Mouse (Mus musculus): ENCODE data around the gene Prkd2.

The Prkd2 gene

GRCm38 (mm10) chr7:16827274-16827673 is 15.4 kb upstream of the Prkd2 start:
- no peak for DNase-seq

- no peak for DNase-seq
Measured at GRCm38 (mm10) chr7:16830449-16830848, 12.3 kb upstream of the Prkd2 start.

DNA sequence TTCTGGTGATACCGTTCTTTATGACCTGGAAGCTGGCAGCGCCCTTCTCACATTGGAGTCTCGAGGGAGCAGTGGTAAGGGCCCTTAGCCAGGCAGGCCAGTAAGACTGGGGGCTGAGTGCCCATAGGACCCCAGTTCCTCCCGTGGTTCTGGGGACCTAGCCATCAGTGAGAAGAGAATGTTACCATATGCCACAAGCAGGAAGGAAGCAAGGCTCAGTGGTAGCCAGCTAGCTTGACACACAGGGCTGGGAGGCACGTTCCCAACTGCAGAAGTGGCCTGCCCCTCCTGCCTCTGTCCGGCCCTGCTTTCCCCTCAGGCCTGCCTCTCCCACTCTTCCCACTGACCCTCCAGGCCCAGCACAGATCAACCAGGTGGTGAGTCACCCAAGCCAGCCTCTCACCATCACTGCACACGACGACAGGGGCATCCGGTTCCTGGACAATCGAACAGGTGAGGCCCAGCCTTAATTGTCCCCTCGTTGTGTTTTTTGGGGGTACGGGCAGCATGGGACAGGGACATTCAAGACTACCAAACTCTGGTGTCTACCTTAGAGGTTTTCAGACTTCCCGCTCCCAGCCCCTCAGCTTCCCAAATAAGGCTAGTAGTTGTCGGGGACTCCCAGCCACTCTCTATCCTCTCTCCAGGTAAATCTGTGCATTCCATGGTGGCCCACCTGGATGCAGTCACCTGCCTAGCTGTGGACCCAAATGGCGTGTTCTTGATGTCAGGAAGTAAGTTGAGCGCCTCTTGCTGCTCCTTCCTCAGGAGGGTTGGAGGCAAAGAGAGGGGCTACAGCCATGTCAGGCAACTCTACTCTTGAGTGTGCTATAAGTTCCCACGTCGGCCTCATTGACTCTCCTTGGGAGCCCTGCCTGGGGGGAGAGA is 4.5 kb upstream of the Prkd2 start:
- no peak for DNase-seq

DNA sequence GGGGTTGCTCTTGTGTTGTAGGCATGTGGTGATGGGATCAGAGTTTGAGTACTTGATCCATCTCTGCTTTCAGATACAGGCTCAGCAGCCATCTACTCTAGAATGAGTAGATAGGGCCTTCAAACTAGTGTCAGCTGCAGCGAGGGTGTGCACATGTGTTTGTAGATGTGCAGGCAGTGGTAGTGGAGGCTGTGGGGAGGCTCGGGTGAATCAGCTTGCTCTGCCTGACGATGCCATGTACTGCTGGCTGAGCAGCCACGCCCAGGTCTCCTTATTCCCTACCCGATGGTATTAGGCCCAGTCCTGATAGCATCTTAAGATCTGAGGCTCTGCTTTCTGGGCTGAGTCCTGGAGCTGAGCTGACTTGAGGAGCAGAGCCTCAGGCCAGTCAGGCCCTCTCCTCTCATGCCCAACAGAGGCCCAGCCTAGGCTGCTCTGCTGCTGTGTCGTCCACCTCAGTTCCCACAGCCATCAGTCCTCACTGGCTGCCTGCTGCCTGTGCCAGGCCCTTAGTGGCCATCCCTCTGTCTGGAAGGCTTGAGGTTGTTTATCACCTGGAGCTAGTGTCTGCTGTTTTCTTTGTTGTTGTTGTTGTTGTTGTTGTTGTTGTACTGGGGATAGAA is 3.8 kb upstream of the Prkd2 start:
- DNase-seq = no peak

DNA sequence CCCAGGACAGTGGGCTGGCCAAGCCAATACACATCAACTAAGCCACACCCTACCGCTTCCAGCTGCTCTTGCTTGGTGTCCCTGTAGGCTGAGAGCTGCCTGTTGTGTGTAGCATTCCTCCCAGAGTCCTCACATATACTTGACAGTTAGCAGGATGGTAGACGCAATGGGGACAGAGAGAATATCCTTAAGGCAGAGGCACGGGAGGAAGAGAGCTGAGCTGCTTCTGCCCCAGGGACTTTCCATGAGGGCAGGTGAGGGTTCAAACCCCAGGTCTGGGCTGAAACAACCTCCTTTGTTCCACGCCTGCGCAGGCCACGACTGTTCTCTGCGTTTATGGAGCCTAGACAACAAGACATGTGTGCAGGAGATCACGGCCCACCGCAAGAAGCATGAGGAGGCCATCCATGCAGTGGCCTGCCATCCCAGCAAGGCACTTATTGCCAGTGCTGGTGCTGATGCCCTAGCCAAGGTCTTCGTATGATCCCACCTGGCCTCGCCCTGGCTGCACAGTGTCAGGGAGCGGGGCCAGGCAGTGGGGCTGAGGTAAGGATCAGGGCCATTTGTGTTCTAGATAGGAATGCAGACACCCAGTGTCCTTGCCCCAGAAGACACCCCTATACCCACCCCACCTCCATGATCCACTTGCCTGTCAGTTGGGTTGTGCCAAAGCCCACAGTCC is 3.1 kb upstream of the Prkd2 start:
- DNase-seq = no peak

GRCm38 (mm10) chr7:16840109-16840491 is 2.6 kb upstream of the Prkd2 start:
- DNase-seq = no peak

DNA sequence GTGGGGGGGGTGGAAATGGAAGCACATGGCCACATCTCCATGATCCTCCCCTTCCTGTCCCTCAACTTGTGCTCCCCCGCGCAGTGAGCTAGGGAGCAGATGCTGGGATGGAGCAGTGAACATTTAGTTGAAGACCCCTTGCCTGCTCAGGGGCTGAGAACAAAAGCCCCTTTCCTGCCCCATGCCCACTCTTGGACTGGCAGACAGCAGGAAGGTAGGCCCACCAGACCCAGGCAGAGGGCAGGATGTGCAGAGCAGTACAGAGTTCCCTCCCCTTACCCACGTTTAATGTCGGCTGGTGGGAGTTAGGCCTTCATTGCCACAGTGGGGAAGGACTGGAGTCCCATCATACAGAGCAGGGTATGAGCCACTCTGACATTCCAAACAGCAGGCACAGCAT is 1.6 kb upstream of the Prkd2 start:
- DNase-seq = no peak

- DNase-seq = no peak
Measured at GRCm38 (mm10) chr7:16841561-16842560, 841 bp upstream of the Prkd2 start.

GRCm38 (mm10) chr7:16843441-16844171 is 904 bp downstream of the Prkd2 start:
- DNase-seq = no peak

DNA sequence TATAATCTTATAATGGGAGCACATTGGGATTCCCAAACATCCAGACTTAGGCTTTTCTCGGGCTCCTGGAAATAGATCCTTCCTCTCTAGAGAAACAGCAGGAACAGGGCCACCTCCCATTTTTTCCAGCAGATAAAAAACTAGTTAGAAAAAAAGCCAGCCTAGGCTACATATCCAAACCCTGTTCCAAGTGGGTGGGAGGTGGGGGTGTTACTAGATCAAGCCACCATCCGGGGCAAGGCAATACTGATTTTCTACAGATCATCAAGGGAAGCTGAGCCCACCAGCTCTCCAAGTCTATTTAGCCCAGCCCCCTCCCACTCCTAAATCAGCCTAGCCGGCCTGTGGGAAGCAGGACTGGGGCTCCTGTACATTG is 2.0 kb downstream of the Prkd2 start:
- DNase-seq = no peak

GRCm38 (mm10) chr7:16845072-16845819 is 2.5 kb downstream of the Prkd2 start:
- DNase-seq = no peak

GRCm38 (mm10) chr7:16845820-16846167 is 3.1 kb downstream of the Prkd2 start:
- no peak for DNase-seq

GRCm38 (mm10) chr7:16846775-16847174 is 4.1 kb downstream of the Prkd2 start:
- no peak for DNase-seq

DNA sequence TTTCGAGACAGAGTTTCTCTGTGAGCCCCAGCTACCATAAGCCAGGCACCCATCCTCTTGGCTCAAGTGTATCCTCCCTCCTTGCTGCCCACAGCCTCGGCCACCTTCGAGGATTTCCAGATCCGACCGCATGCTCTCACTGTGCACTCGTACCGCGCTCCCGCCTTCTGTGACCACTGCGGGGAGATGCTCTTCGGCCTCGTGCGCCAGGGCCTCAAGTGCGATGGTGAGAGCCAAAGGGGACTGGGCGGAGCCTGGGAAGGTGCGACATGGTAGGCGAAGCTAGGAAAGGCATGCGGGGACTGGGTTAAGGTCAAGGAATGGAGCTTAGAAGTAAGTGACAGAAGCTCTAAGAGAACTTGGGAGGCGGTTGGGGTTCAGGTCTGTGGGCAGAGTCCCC is 4.8 kb downstream of the Prkd2 start:
- no peak for DNase-seq

GRCm38 (mm10) chr7:16848579-16848978 is 5.9 kb downstream of the Prkd2 start:
- peak; percentile 61 for DNase-seq

DNA sequence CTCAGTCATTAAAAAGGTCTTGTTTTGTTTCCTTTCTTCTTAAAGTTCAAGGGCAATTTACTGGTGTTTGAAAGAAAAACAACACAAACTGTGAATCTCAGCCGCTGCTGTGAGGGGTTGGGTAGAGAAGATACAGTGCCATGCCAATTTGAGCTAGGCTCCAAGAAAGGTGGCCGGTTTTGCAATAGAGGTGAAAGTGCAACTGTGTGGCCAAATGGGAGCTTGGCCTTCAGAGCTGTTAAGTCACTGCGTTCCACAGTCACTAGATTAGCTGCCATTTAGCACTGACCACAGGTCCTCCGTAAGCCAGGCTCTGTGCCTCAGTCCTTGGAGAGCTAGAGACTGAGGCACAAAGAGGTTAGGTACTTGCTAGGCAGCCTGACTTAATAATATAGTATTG is 8.9 kb downstream of the Prkd2 start:
- DNase-seq = no peak

- DNase-seq = no peak
Measured at GRCm38 (mm10) chr7:16853302-16853831, 10.7 kb downstream of the Prkd2 start.

DNA sequence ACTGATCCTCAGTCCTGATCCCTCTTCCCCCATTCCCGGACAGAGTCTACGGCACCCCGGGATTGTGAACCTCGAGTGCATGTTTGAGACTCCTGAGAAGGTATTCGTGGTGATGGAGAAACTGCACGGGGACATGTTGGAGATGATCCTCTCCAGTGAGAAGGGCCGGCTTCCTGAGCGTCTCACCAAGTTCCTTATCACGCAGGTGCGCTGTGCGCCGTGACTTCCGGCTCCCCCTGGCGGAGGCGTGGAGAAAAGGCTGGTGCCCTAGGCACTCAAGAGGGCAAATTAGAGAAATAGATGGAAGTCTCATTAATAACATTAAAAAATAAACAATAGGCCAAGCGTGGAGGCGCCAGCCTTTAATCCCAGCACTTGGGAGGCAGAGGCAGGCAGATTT is 15.6 kb downstream of the Prkd2 start:
- DNase-seq = no peak

GRCm38 (mm10) chr7:16859902-16860651 is 17.4 kb downstream of the Prkd2 start:
- no peak for DNase-seq

- no peak for DNase-seq
Measured at GRCm38 (mm10) chr7:16867488-16867887, 24.8 kb downstream of the Prkd2 start.

All from layer of hippocampus, adult 9-11 months (tissue).